Mouse (Mus musculus): ENCODE results near the gene Sim2. TPM values are rescaled to one million over a fixed set of nuclear protein-coding genes. Genes with fewer than 3 reads are reported as not detected.

Sim2 gene
- polyA plus RNA-seq, 1 experiment from 2014 or later: 0.16 TPM

DNA sequence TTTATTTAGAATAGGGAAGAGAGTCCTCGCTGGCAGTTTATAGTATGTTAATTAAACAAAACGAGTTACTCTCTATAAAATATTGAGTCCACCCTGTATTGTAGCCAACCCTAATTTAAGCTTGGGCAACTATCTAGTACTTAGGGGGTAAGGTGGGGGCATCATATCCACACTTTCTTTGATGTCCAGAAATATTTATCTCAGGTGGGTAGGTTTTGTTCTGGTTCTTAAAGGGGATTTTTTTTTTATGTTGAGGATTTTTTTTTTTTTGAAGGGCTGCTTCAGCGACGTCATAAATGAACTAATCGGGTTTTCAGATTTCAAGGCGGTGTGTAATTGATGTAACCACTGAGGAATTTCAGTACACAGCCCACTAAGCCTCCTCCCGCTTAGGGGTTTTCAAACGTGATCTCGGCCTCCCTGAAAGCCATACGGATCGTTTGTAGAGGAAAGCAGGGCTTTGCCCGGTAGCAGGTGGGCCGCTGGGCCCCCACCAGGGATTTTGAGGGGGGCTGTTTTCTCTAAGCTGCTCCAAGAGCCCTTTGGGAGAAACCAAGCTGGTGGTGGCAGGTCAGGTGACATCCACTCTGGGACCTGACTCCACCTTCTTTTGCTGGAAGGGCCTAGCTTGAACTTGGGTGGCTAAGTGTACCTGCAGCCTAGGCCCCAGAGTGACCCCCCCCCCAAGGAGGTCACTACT is 4.7 kb upstream of the Sim2 start:
- H3K27me3 ChIP-seq (replicated peaks): peaks cover 99% of the 10 kb centered on the region
- 2% methylated on average over 13 of the region's 13 CpGs for WGBS
- H3K9me3 ChIP-seq: no peaks in the 10 kb centered on the region
- no peaks in the 10 kb centered on the region for H3K36me3 ChIP-seq
- no peak overlapping the region for H3K9ac ChIP-seq
- ATAC-seq (ENCODE audit: low FRiP score, low read depth): no peak
- H3K4me3 ChIP-seq: no peak overlapping the region
- peaks cover 4% of the 10 kb centered on the region for H3K4me1 ChIP-seq
- H3K27ac ChIP-seq: no peak overlapping the region
- no peak overlapping the region for H3K4me2 ChIP-seq (replicated peaks)

DNA sequence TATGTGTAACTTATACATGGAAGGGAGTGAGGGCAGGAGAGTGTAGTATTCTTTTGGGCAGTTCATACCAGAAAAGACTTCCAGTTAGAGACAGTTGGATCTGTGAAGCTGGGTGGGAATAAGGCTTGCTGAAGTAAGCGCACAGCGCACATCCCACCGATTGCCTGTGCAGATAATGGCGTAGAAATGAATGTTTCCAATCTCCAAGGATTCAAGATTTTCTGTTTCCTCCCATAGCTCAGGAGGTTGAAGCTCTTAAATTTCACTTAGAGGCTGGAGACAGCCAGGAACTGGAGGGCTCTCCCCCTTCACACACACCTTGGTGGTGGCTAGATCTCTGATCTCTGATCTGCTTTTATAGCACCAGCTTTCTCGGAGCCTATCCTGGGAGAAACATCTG is 3.1 kb upstream of the Sim2 start:
- no peaks in the 10 kb centered on the region for H3K36me3 ChIP-seq
- no peak overlapping the region for H3K27ac ChIP-seq
- no peak for ATAC-seq (ENCODE audit: low FRiP score, low read depth)
- no peak overlapping the region for H3K4me2 ChIP-seq (replicated peaks)
- H3K9ac ChIP-seq: no peak overlapping the region
- 7% methylated on average over 5 of the region's 5 CpGs for WGBS
- H3K27me3 ChIP-seq (replicated peaks): peaks cover 99% of the 10 kb centered on the region
- H3K4me3 ChIP-seq: no peak overlapping the region
- no peaks in the 10 kb centered on the region for H3K9me3 ChIP-seq
- peaks cover 15% of the 10 kb centered on the region for H3K4me1 ChIP-seq

DNA sequence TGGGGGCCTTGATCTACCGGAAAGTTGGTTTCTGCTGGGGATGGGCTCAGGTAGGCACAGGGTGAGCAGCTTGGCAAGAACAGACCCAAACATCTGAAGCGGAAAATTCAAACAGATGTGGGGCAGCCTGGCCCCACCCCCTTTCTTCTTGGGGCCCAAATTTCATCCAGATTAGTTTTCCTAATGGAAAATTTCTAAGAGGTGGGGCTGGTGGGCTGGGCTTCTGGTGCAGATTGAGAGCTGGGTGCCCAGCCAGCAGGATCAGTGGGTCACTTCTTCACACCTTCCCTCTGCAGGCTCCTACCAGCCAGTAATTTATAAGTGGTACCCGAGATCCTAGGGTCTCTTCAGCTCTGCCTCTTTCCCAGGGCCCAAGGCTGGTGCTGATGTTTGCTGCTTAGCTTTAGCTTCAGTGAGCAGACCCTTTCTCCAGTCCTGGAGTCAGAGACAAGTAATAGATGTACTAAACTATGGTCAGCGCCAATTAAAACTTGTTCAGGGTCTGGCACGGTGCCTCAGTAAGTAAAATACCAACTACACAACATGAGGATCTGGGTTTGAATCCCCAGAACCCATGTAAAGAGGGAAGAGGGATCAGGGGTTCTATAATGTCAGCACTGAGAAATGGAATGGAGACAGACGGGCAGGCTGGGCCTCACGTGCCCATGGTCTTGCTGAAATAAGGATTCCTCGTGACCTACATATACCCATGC is 2.6 kb upstream of the Sim2 start:
- H3K4me1 ChIP-seq: peaks cover 18% of the 10 kb centered on the region
- H3K27me3 ChIP-seq (replicated peaks): peaks cover 99% of the 10 kb centered on the region
- H3K36me3 ChIP-seq: no peaks in the 10 kb centered on the region
- no peak overlapping the region for H3K27ac ChIP-seq
- no peak overlapping the region for H3K4me3 ChIP-seq
- no peak for ATAC-seq (ENCODE audit: low FRiP score, low read depth)
- no peak overlapping the region for H3K9ac ChIP-seq
- no peaks in the 10 kb centered on the region for H3K9me3 ChIP-seq
- H3K4me2 ChIP-seq (replicated peaks): no peak overlapping the region
- WGBS: 2% methylated on average over 8 of the region's 8 CpGs

DNA sequence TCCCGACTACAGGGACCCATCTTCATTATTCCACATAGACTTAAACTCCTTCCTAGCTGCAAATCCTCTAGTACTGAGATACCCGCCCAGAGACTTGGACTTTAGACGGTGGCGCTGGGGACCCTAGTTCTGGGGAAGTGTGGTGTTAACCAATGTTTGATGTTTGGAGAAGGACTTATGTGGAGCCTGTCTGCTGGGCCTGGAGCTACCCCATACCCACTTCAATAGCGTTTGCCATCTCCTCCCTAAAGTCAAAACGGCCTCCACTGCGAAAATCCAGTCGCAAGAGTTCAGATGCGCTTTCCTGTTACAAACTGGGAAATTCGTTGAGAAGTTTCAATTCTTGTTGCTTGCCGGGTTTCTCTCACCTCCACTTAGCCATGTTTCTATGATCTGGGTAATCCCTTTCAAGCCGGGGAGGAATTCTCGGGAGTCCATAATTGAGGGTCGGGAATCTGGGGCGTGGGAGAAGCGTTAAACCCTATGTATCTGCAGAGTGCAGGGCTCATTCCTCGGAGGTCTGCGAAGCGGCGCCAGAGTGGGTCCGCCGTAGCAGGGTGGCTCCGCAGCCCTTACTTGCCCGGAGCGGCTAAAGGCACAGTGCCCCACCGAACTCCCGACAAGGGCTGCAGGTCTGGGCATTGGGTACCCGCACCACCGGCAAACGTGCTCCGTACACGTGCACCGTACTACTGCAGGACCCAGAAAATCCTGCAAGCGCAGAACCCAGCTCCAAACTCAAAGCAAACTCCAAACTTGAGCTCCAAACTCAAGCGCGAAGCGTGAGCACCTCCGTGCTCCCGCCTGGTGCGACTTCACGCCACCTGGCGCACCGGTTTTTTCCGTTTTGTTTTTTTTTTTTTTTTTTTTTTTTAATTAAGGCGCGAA is 1.5 kb upstream of the Sim2 start:
- Histone ChIP-seq H3K4me3 (no peak overlapping the region), H3K27ac (no peak overlapping the region), H3K27me3 (replicated peaks) (peaks cover 99% of the 10 kb centered on the region), H3K36me3 (no peaks in the 10 kb centered on the region), H3K9ac (no peak overlapping the region), H3K4me2 (replicated peaks) (no peak overlapping the region), H3K9me3 (no peaks in the 10 kb centered on the region), H3K4me1 (peaks cover 22% of the 10 kb centered on the region)
- WGBS: under 1% methylated on average over 46 of the region's 46 CpGs
- no peak for ATAC-seq (ENCODE audit: low FRiP score, low read depth)

DNA sequence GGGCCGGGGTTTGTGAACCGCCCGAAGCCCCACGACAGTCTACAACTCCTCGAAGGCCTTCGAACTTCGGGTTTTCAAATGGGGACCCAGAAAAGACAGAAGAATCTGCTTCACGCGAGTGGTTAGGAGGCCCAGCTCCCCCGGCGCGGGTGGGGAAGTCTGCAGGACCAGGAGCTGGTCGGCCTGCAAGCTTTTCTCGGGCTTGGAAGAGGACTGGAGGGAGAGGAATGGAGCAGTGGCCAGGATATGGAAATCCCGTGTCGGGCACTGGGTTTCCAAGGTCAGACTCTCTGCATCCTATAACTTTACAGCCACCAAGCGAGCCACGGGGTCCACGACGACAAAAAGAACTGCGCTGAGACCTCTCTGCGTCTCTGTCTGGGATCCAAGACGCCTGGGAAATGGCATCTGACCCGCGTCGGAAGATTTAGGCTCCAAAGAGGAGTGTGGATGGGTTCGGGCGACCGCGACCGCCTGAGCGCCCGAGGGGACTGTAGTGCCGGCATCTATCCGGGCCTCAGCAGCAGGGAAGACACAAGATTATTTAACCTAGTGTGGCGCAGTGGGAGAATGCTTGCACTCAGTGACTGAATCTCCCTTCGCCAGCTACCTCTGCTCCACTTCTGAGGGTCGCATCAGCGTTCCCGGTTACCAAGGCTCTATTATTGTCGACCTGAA is 744 bp upstream of the Sim2 start:
- Histone ChIP-seq H3K9ac (no peak overlapping the region), H3K4me3 (no peak overlapping the region)
- no peak for ATAC-seq (ENCODE audit: low FRiP score, low read depth)

DNA sequence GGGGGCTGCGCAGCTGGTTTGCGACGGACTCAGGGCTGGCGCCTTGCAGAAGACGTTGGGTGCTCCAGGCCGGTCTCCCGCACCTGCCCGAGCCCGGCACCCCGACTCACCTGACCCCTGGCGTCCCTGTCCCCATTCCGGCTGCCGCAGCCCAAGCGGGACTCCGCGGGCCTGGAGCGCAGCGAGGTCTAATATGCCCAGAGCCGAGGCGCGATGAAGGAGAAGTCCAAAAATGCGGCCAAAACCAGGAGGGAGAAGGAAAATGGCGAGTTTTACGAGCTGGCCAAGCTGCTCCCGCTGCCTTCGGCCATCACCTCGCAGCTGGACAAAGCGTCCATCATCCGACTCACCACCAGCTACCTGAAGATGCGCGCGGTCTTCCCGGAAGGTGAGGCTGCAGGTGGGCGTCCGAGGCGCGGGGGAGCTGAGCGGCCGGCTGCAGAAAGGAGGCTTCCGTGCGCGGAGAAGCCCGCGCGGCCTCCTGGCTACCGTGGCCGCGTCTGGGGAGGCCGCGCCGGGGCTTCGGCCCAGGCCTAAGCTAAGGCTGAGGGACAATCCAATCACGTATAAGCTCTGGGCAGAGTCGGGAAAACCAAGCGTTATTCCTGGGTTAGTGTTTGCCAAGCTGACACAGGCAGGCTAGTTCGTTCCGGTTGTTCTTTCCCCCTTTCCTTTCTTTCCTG is 1.0 kb downstream of the Sim2 start:
- H3K4me1 ChIP-seq: peaks cover 22% of the 10 kb centered on the region
- peak overlapping the region; percentile 13; the same call in 1 of the 2 replicates for H3K4me3 ChIP-seq
- no peaks in the 10 kb centered on the region for H3K36me3 ChIP-seq
- no peak for ATAC-seq (ENCODE audit: low FRiP score, low read depth)
- WGBS: under 1% methylated on average over 57 of the region's 57 CpGs
- H3K27me3 ChIP-seq (replicated peaks): peaks cover 100% of the 10 kb centered on the region
- no peak overlapping the region for H3K27ac ChIP-seq
- peak overlapping the region; percentile 26; the same call in 1 of the 2 replicates for H3K9ac ChIP-seq
- H3K4me2 ChIP-seq (replicated peaks): peak overlapping the region; percentile 53
- H3K9me3 ChIP-seq: no peaks in the 10 kb centered on the region

More for the DNA sequence above, 744 bp upstream of the Sim2 start:
- WGBS: under 1% methylated on average over 41 of the region's 41 CpGs
- Histone ChIP-seq H3K4me2 (replicated peaks) (peak overlapping the region; percentile 53; the same call in 1 of the 2 replicates), H3K36me3 (no peaks in the 10 kb centered on the region), H3K27me3 (replicated peaks) (peaks cover 99% of the 10 kb centered on the region), H3K9me3 (no peaks in the 10 kb centered on the region), H3K4me1 (peaks cover 22% of the 10 kb centered on the region), H3K27ac (no peak overlapping the region)

DNA sequence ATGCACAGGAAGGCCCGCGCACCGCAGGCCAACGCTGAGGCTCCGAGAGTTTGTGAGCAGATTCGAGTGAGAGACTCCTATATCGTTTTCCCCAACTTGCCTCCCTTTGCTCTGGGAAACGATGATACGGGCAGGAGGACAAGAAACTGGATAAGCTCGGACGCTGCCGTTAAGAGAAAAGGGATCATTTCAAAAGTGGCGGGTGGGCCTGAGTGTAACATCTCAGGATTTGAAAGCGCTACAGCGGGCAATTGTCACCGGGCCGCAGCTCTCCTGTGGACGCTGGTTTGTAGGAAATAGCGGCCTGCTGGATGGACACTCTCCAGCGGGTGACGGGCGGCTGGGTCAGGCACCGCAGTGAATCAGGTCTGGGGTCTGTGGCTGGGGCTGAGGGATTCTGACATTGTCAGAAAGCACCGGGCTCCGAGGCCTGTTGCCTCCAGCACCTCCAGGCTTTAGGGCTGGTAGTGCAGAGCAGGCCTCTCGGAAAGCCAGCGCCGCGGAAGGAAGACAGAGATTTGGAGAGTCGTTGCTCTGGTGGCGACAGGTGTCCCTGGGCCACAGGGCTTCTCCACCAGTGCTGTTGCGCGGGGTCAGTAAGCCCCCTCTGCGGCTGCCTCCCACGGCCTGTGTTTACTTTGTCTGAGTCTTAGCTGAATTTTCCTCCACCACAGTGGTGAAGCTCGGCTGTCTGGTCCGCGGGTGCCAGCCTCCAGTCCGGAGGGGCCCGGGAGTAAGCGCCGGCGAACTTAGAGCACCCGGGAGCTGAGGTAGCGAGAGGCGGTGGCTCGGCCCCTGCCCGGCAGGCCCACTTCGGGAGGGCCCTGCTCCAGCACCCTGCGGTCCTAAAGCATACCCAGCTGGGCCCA is 2.2 kb downstream of the Sim2 start:
- H3K27ac ChIP-seq: no peak overlapping the region
- no peak overlapping the region for H3K4me2 ChIP-seq (replicated peaks)
- H3K9me3 ChIP-seq: no peaks in the 10 kb centered on the region
- under 1% methylated on average over 50 of the region's 50 CpGs for WGBS
- no peak overlapping the region for H3K9ac ChIP-seq
- no peaks in the 10 kb centered on the region for H3K36me3 ChIP-seq
- ATAC-seq (ENCODE audit: low FRiP score, low read depth): no peak
- H3K27me3 ChIP-seq (replicated peaks): peaks cover 100% of the 10 kb centered on the region
- H3K4me1 ChIP-seq: peaks cover 22% of the 10 kb centered on the region
- peak overlapping the region; percentile 7; the same call in 1 of the 2 replicates for H3K4me3 ChIP-seq

DNA sequence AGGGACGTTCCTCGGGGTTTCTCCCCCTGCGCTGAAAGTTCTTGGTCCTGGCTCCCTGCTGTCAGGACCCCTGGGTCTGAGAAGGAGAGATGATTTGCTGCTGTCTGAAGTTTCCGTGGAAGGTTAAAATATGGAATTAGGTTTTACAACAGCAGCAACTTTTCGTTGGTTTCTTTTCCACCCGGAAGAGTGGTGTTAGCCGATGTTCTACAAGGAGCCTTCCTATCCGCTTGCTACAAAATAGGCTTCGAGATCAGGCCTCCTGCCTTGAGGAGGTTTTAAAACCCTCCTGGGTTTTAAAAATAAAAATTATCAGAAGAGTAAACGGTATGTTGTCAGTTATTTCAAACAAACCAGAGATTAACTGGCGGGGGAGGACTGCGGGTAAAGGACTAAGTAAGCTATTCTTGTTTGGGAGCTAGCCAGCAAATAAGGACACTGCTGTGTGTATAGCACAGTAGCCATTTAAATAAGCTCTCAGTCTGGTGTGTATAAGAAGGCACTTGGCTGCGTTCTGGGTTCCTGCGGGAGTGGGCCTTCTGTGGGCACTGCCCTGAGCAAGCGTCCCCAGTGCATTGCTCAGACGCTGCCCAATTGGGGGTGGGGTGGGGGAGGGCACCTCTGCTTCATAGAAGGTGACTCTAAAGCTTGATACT is 3.0 kb downstream of the Sim2 start:
- Histone ChIP-seq H3K27me3 (replicated peaks) (peaks cover 100% of the 10 kb centered on the region), H3K4me3 (peak overlapping the region; percentile 7; the same call in 1 of the 2 replicates), H3K9me3 (no peaks in the 10 kb centered on the region), H3K9ac (no peak overlapping the region), H3K27ac (no peak overlapping the region), H3K36me3 (no peaks in the 10 kb centered on the region), H3K4me2 (replicated peaks) (no peak overlapping the region), H3K4me1 (peaks cover 22% of the 10 kb centered on the region)
- WGBS: 2% methylated on average over 16 of the region's 16 CpGs
- ATAC-seq (ENCODE audit: low FRiP score, low read depth): no peak

DNA sequence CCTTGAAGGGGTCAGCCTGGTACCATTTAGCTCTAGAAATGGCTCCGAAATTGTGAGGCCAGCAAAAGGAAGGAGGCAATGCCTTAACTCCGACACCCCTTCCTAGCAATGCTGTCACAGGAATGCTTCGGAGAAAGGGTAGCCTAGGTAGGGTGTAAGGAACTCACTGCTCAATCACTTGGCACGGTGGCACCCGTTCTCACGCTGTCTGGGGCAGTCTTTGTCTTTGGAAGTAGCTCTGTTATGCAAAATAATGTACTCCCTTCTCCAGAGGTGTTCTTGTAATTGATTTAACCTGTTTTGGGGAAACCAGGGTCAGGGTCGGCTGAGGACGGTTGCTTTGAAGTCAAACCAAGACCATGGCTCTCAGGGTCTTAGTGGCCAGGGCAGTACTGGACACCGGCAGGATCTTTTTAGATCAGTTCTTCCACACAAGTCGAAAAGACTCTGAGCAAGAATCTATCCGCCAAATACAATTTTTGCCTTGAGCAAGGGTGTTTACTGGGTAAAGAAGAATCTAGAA is 3.6 kb downstream of the Sim2 start:
- under 1% methylated on average over 11 of the region's 11 CpGs for WGBS
- no peak overlapping the region for H3K4me2 ChIP-seq (replicated peaks)

More for the DNA sequence above, 3.6 kb downstream of the Sim2 start:
- Histone ChIP-seq H3K4me3 (no peak overlapping the region), H3K4me1 (peaks cover 22% of the 10 kb centered on the region), H3K27me3 (replicated peaks) (peaks cover 100% of the 10 kb centered on the region), H3K27ac (no peak overlapping the region), H3K9me3 (no peaks in the 10 kb centered on the region), H3K9ac (no peak overlapping the region), H3K36me3 (no peaks in the 10 kb centered on the region)
- ATAC-seq (ENCODE audit: low FRiP score, low read depth): no peak

All from neural tube, embryonic 12.5 days (tissue).